Mouse (Mus musculus): ENCODE measurements around the gene Gm498. TPM values are rescaled to one million over a fixed set of nuclear protein-coding genes. Genes with fewer than 3 reads are reported as not detected.

Gene Gm498
- total RNA-seq (2023), result not detected in 2 replicates

GRCm38 (mm10) chr7:143866538-143866937, at the start of gene Gm498:
Gene Gm498 (plus strand): TSS chr7:143866838.

DNA sequence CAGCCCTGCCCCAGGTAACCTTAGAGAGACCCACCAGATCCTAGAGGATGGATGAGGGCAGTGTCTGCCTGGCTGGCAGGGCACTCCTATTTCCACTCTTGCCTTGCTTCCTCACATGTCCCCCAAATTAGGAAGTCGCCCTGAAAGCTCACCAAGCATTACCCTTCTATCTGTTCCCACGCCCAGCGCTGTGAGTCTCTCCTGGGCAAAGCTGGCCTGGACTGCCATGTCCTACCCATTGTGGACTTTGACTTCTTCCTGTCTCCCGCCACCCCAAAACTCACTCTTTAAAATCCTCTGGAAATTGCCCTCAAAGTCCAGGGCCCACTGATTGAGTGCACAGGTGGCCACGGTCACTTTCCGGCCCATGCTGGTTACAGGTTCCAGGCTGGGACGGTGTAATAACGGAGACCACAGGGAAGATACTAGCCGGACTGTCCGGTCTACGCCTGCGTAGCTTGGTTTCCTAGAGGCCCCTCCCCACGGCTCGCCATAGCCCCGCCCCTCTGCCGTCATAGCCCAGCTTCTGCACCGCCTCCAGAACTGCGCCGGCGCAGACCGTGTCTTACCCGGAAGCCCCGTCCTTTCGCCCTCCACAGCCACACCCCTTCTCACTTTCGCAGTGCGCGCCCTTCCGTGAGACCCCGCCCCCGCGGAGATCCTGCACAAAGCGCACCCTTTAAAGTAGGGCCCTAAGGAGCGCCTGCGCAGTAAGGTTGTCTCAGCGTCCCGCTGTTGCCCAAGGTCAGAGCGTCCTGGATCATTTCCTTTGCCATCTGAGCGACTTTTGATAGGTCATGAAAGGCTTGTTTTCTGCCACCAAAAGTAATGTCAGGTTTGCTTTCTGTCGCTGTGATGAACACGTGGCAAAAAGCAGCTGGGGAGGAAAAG, 44.0 kb upstream of the Gm498 start, which contains the start of the genes Nadsyn1 and Dhcr7:
Gene Nadsyn1 (minus strand): TSS at position 475 of the 891 bp plus-strand sequence.
Gene Dhcr7 (plus strand): TSS at position 771 of the 891 bp plus-strand sequence.

Other genes with a start within 250 kb of the Gm498 start
- 7.9 and 10.2 TPM in 2 replicates for gene Tnfrsf26, start 238.1 kb upstream of the Gm498 start, total RNA-seq (2023)
- 1.0 and 1.4 TPM in 2 replicates for gene Tnfrsf22, start 217.2 kb upstream of the Gm498 start, total RNA-seq (2023)
- gene Tnfrsf23, start 181.0 kb upstream of the Gm498 start, total RNA-seq (2023), result 10.8 and 12.3 TPM in 2 replicates
- 0.86 and 1.4 TPM in 2 replicates for gene Osbpl5, start 109.9 kb upstream of the Gm498 start, total RNA-seq (2023)
- gene Mrgprg, start 99.8 kb upstream of the Gm498 start, total RNA-seq (2023), result not detected in 2 replicates
- gene Mrgpre, start 82.3 kb upstream of the Gm498 start, total RNA-seq (2023), result 0.20 TPM in 1 of 2 replicates, not detected in the other
- gene Nadsyn1, start 44.0 kb upstream of the Gm498 start, total RNA-seq (2023), result 4.2 and 5.2 TPM in 2 replicates
- 3.9 and 5.4 TPM in 2 replicates for gene Dhcr7, start 43.7 kb upstream of the Gm498 start, total RNA-seq (2023)
- 0.16 TPM in 1 of 2 replicates, not detected in the other for gene Shank2, start 135.1 kb downstream of the Gm498 start, total RNA-seq (2023)

All from neutrophil, adult 65 days (primary cell).